ENCODE assay signal across 18 mouse cellular contexts in genomic region chr5:73601361-73601763, GRCm38 (mm10). TPM values are rescaled to one million over a fixed set of nuclear protein-coding genes. Genes with fewer than 3 reads are reported as not detected.
DNase-seq lines count a peak whose midpoint lies in the region; ATAC-seq and TF ChIP-seq lines count a peak whose summit lies in the region.
"Had no signal": no experiment of that assay in that cellular context is flagged by ENCODE, and none has a peak within 500 bp of the region (broad histone marks: within the 10 kb centered on the region; RNA-seq: fewer than 3 reads in every experiment).

No protein-coding gene starts in this region.

- peaks cover 5% of the 10 kb centered on the region; the same call in 1 of the 2 replicates for H3K9me3 ChIP-seq in hindbrain, embryonic 14.5 days (ENCODE audit: control insufficient read depth, low read length)
- peaks cover 3% of the 10 kb centered on the region; the same call in 1 of the 2 replicates for H3K9me3 ChIP-seq in hindbrain, embryonic 10.5 days
- no peaks in the 10 kb centered on the region for H3K9me3 ChIP-seq in forebrain, postnatal 0 days (ENCODE audit: low read length)

- TF ChIP-seq CTCF in forebrain, postnatal 0 days (IDR thresholded peaks at IDR 0.05; ENCODE audit: low read depth): no peak

- peak; percentile 25 for DNase-seq in hindbrain, embryonic 14.5 days (ENCODE audit: low spot score)
- no peak for DNase-seq in hindbrain, embryonic 10.5 days (ENCODE audit: low spot score)
- DNase-seq in retina, postnatal 1 day: peak; percentile 22
- DNase-seq in retina, embryonic 14.5 days (ENCODE audit: low spot score): no peak
- DNase-seq in forebrain, postnatal 0 days: peak; percentile 63
- peak; percentile 48 to 80 for DNase-seq in layer of hippocampus, postnatal 14 days (ENCODE audit: low spot score in 2 of 2)
- no peak for DNase-seq in thymus, postnatal 36 days
- DNase-seq: adrenal gland, adult 2 months; gastrocnemius, postnatal 10 days; kidney, adult 8-10 months; lung, adult 18-20 months; thymus, postnatal 4 days had no signal

- WGBS in hindbrain, embryonic 14.5 days: 35% methylated on average over 8 of the region's 8 CpGs
- 52% methylated on average over 8 of the region's 8 CpGs for WGBS in hindbrain, embryonic 10.5 days
- 20% methylated on average over 8 of the region's 8 CpGs for WGBS in forebrain, postnatal 0 days

- H3K27me3 ChIP-seq in hindbrain, embryonic 14.5 days (ENCODE audit: control insufficient read depth, insufficient read depth, low read length): no peaks in the 10 kb centered on the region
- H3K27me3 ChIP-seq in hindbrain, embryonic 10.5 days (ENCODE audit: insufficient read depth, poor library complexity, severe bottlenecking): no peaks in the 10 kb centered on the region
- no peaks in the 10 kb centered on the region for H3K27me3 ChIP-seq in forebrain, postnatal 0 days (ENCODE audit: insufficient read depth, low read length)
- H3K27me3 ChIP-seq: CH12.LX, Patski had no signal

- H3K4me2 ChIP-seq in hindbrain, embryonic 14.5 days (replicated peaks): no peak overlapping the region
- no peak overlapping the region for H3K4me2 ChIP-seq in forebrain, postnatal 0 days (ENCODE audit: low read depth)
- H3K4me2 ChIP-seq: heart, embryonic 11.5 days had no signal

- H3K9ac ChIP-seq in hindbrain, embryonic 14.5 days: no peak overlapping the region
- H3K9ac ChIP-seq in forebrain, postnatal 0 days: no peak overlapping the region

- no peak overlapping the region for H3K4me3 ChIP-seq in hindbrain, embryonic 14.5 days (replicated peaks; ENCODE audit: low read length)
- no peak overlapping the region for H3K4me3 ChIP-seq in hindbrain, embryonic 10.5 days
- H3K4me3 ChIP-seq in forebrain, postnatal 0 days (ENCODE audit: low read depth, low read length): no peak overlapping the region
- H3K4me3 ChIP-seq: myocyte had no signal

- no peak overlapping the region for H3K27ac ChIP-seq in hindbrain, embryonic 14.5 days
- no peak overlapping the region for H3K27ac ChIP-seq in hindbrain, embryonic 10.5 days
- H3K27ac ChIP-seq in forebrain, postnatal 0 days (ENCODE audit: low read depth, low read length): peak overlapping the region; percentile 9; the same call in 1 of the 2 replicates

- H3K4me1 ChIP-seq in hindbrain, embryonic 14.5 days (replicated peaks; ENCODE audit: control insufficient read depth, insufficient read depth, low read length): peaks cover 4% of the 10 kb centered on the region; the same call in 1 of the 2 replicates
- H3K4me1 ChIP-seq in hindbrain, embryonic 10.5 days (replicated peaks): peaks cover 24% of the 10 kb centered on the region
- H3K4me1 ChIP-seq in forebrain, postnatal 0 days (ENCODE audit: insufficient read depth): peaks cover 6% of the 10 kb centered on the region; the same call in 1 of the 2 replicates

- no peaks in the 10 kb centered on the region for H3K36me3 ChIP-seq in hindbrain, embryonic 14.5 days (replicated peaks; ENCODE audit: control insufficient read depth, insufficient read depth)
- H3K36me3 ChIP-seq in hindbrain, embryonic 10.5 days: no peaks in the 10 kb centered on the region
- no peaks in the 10 kb centered on the region for H3K36me3 ChIP-seq in forebrain, postnatal 0 days (ENCODE audit: insufficient read depth)

- peak; percentile 65; the same call in 1 of the 2 replicates for ATAC-seq in hindbrain, embryonic 14.5 days (ENCODE audit: low FRiP score)
- ATAC-seq in forebrain, postnatal 0 days: peak; percentile 87
- ATAC-seq: Patski had no signal

RNA-seq across cellular contexts. Expression of gene Lrrc66, which starts 31.0 kb away (rescaled TPM):
- not detected in 2 replicates for polyA plus RNA-seq in hindbrain, embryonic 14.5 days (2014; fragmentation: Nextera tagmentation; extraction: Ambion mirVana)
- not detected in 2 replicates for polyA plus RNA-seq in hindbrain, embryonic 10.5 days (2016; fragmentation: Nextera tagmentation; extraction: Ambion mirVana)
- 0.14 TPM in 1 of 2 replicates, not detected in the other for total RNA-seq in forebrain, postnatal 0 days (2014; rRNA removed)
- not detected in 2 replicates for polyA plus RNA-seq in forebrain, postnatal 0 days (2015; fragmentation: Nextera tagmentation; extraction: Ambion mirVana)
- total RNA-seq in layer of hippocampus, postnatal 14 days (2021): not detected
- total RNA-seq: adrenal gland, adult 2 months; gastrocnemius, postnatal 10 days had no signal
- polyA plus RNA-seq: adrenal gland, adult 2 months; heart, embryonic 11.5 days; myocyte; Patski had no signal

RNA-seq across cellular contexts. Expression of gene Sgcb, which starts 46.2 kb away (rescaled TPM):
- 42.1 and 50.3 TPM in 2 replicates for polyA plus RNA-seq in hindbrain, embryonic 14.5 days (2014; fragmentation: Nextera tagmentation; extraction: Ambion mirVana)
- 19.8 and 20.9 TPM in 2 replicates for polyA plus RNA-seq in hindbrain, embryonic 10.5 days (2016; fragmentation: Nextera tagmentation; extraction: Ambion mirVana)
- total RNA-seq in forebrain, postnatal 0 days (2014; rRNA removed): 17.1 and 17.5 TPM in 2 replicates
- polyA plus RNA-seq in forebrain, postnatal 0 days (2015; fragmentation: Nextera tagmentation; extraction: Ambion mirVana): 25.3 and 37.8 TPM in 2 replicates
- total RNA-seq in layer of hippocampus, postnatal 14 days (2021): 10 to 100 TPM; 59.4 to 60.5 TPM

RNA-seq across cellular contexts. Expression of gene Spata18, which starts 49.8 kb away (rescaled TPM):
- 0.85 and 1.4 TPM in 2 replicates for polyA plus RNA-seq in hindbrain, embryonic 14.5 days (2014; fragmentation: Nextera tagmentation; extraction: Ambion mirVana)
- polyA plus RNA-seq in hindbrain, embryonic 10.5 days (2016; fragmentation: Nextera tagmentation; extraction: Ambion mirVana): 0.14 and 0.85 TPM in 2 replicates
- total RNA-seq in forebrain, postnatal 0 days (2014; rRNA removed): 1.5 and 2.6 TPM in 2 replicates
- polyA plus RNA-seq in forebrain, postnatal 0 days (2015; fragmentation: Nextera tagmentation; extraction: Ambion mirVana): 1.1 and 2.2 TPM in 2 replicates
- 1 to 10 TPM; 1.4 to 3.2 TPM for total RNA-seq in layer of hippocampus, postnatal 14 days (2021)
- total RNA-seq: adrenal gland, adult 2 months; CH12.LX; hematopoietic stem cell, adult 5-6 weeks had no signal
- polyA plus RNA-seq: adrenal gland, adult 2 months; heart, embryonic 11.5 days; large intestine, adult 2 months; myocyte; Patski had no signal

Comparison
In these comparisons a context has a peak if more than half of its experiments do, and no peak if none do; other contexts are left out.
1. DNase-seq: peak in hindbrain, embryonic 14.5 days (single experiment), retina, postnatal 1 day (single experiment), forebrain, postnatal 0 days (single experiment) and layer of hippocampus, postnatal 14 days (2 of 2); none in hindbrain, embryonic 10.5 days (single experiment), retina, embryonic 14.5 days (single experiment) and thymus, postnatal 36 days (0 of 2).